Mouse (Mus musculus) heart, postnatal 0 days (tissue): ENCODE results near the gene Arhgap32. TPM values are rescaled to one million over a fixed set of nuclear protein-coding genes. Genes with fewer than 3 reads are reported as not detected.

Experiments
- ATAC-seq: fragments of 200-750 bp; cut with Nextera tagmentation; 2 replicates; pipeline ENCODE4 v1.8.0; 2017; ENCODE audit warnings: low read depth, moderate number of reproducible peaks, moderate library complexity; ENCODE audit not compliant: insufficient read depth
- DNase-seq: peaks from one replicate; pipeline ENCODE4 v3.0.0-alpha.2; 2016; ENCODE audit warnings: low spot score
- H3K27ac ChIP-seq: fragments of 300-500 bp; sonication (generic); 2 replicates; pipeline ENCODE4 v1.5.1; 2014; ENCODE audit warnings: low read depth, mild to moderate bottlenecking
- H3K27me3 ChIP-seq: fragments of 300-500 bp; sonication (generic); 2 replicates; pipeline ENCODE4 v1.6.1; 2014; ENCODE audit warnings: low read length, mixed read lengths; ENCODE audit not compliant: control insufficient read depth, insufficient read depth
- H3K36me3 ChIP-seq: fragments of 300-500 bp; sonication (generic); replicated peaks from 2 replicates; pipeline ENCODE4 v1.6.1; 2014; ENCODE audit warnings: low read length, mixed read lengths; ENCODE audit not compliant: control insufficient read depth, insufficient read depth
- H3K4me1 ChIP-seq: fragments of 300-500 bp; sonication (generic); 2 replicates; pipeline ENCODE4 v1.6.1; 2014; ENCODE audit warnings: antibody characterized with exemption; ENCODE audit not compliant: control insufficient read depth, insufficient read depth
- H3K4me2 ChIP-seq: fragments of 300-500 bp; sonication (generic); 2 replicates; pipeline ENCODE4 v1.6.1; 2014; ENCODE audit warnings: low read depth, mild to moderate bottlenecking, low read length, moderate library complexity
- H3K4me3 ChIP-seq: fragments of 300-500 bp; sonication (generic); 2 replicates; pipeline ENCODE4 v1.5.1; 2014; ENCODE audit warnings: low read depth, low read length
- H3K9ac ChIP-seq: fragments of 300-500 bp; sonication (generic); replicated peaks from 2 replicates; pipeline ENCODE4 v1.6.1; 2014; ENCODE audit warnings: low read depth, low read length, mixed read lengths
- H3K9me3 ChIP-seq: fragments of 300-500 bp; sonication (generic); replicated peaks from 2 replicates; pipeline ENCODE4 v1.6.1; 2016; ENCODE audit warnings: low read length; ENCODE audit not compliant: control insufficient read depth
- CTCF ChIP-seq: IDR thresholded peaks from 2 replicates; pipeline ENCODE4 v1.5.1; 2016; ENCODE audit warnings: antibody characterized with exemption, control low read depth, low read depth
- EP300 ChIP-seq: IDR thresholded peaks from 2 replicates; pipeline ENCODE4 v1.6.1; 2016; ENCODE audit warnings: antibody characterized with exemption, low read depth
- WGBS: fragments of 180-500 bp; shearing (Covaris S2); extraction: QIAGEN DNeasy Blood & Tissue Kit; methylation state at CpG from one replicate; pipeline ENCODE4 v1.1.7; 2014; 5-methylcytosine and 5-hydroxymethylcytosine counted together
- polyA plus RNA-seq: library from polyadenylated mRNA; unstranded; fragments of >200 nt; fragmentation: Nextera tagmentation; extraction: Ambion mirVana; gene quantifications from 2 replicates; pipeline ENCODE4 v1.2.1, GENCODE M21; 2015
- total RNA-seq: library from RNA; depleted of rRNA; stranded (reverse); fragments of >200 nt; gene quantifications from 2 replicates; pipeline ENCODE4 v1.2.3, GENCODE M21; 2014; ENCODE audit warnings: low replicate concordance

The Arhgap32 gene
- total and polyA plus RNA-seq, 2 experiments from 2014 or later = 1.8 to 9.0 TPM

GRCm38 (mm10) chr9:32219400-32219799 is 103.5 kb downstream of the Arhgap32 start:
- H3K4me1 ChIP-seq = peaks cover 16% of the 10 kb centered on the region
- no peak overlapping the region for H3K9ac ChIP-seq
- TF ChIP-seq CTCF (no peak), EP300 (no peak)
- peak overlapping the region; percentile 31; the same call in 1 of the 2 replicates for H3K4me2 ChIP-seq
- H3K4me3 ChIP-seq = no peak overlapping the region
- peak; percentile 44 for DNase-seq
- no peaks in the 10 kb centered on the region for H3K27me3 ChIP-seq
- no peak overlapping the region for H3K27ac ChIP-seq
- 49% methylated on average over 4 of the region's 4 CpGs for WGBS
- no peaks in the 10 kb centered on the region for H3K36me3 ChIP-seq
- ATAC-seq = peak; percentile 58
- H3K9me3 ChIP-seq = no peaks in the 10 kb centered on the region

- no peak for TF ChIP-seq CTCF
- TF ChIP-seq EP300 = no peak
- H3K27ac ChIP-seq = no peak overlapping the region
- H3K4me2 ChIP-seq = no peak overlapping the region
- H3K9ac ChIP-seq = no peak overlapping the region
- no peaks in the 10 kb centered on the region for H3K36me3 ChIP-seq
- 62% methylated on average over 4 of the region's 4 CpGs for WGBS
- H3K27me3 ChIP-seq = no peaks in the 10 kb centered on the region
- ATAC-seq (no peak), DNase-seq (no peak)
- H3K9me3 ChIP-seq = no peaks in the 10 kb centered on the region
- peaks cover 22% of the 10 kb centered on the region for H3K4me1 ChIP-seq
- H3K4me3 ChIP-seq = no peak overlapping the region
Observed at GRCm38 (mm10) chr9:32222184-32222583, 106.2 kb downstream of the Arhgap32 start.

- peak overlapping the region; percentile 31 for H3K4me3 ChIP-seq
- peak; percentile 22; the same call in 1 of the 2 replicates for ATAC-seq
- peaks cover 29% of the 10 kb centered on the region for H3K4me1 ChIP-seq
Observed at GRCm38 (mm10) chr9:32223739-32224529, 108.0 kb downstream of the Arhgap32 start.

GRCm38 (mm10) chr9:32224937-32225336 is 109.0 kb downstream of the Arhgap32 start:
- peak overlapping the region; percentile 46 for H3K4me2 ChIP-seq
- WGBS = 27% methylated on average over 4 of the region's 4 CpGs
- no peak for DNase-seq
- H3K27ac ChIP-seq = peak overlapping the region; percentile 39
- peak overlapping the region; percentile 13 for H3K4me3 ChIP-seq
- H3K4me1 ChIP-seq = peaks cover 22% of the 10 kb centered on the region
- no peaks in the 10 kb centered on the region for H3K9me3 ChIP-seq
- no peak overlapping the region for H3K9ac ChIP-seq
- no peak; the same call in 1 of the 2 replicates for ATAC-seq
- H3K36me3 ChIP-seq = no peaks in the 10 kb centered on the region
- no peaks in the 10 kb centered on the region for H3K27me3 ChIP-seq
- TF ChIP-seq EP300 = no peak
- no peak for TF ChIP-seq CTCF

More at GRCm38 (mm10) chr9:32223739-32224529, 108.0 kb downstream of the Arhgap32 start:
- Histone ChIP-seq H3K4me2 (peak overlapping the region; percentile 46), H3K27ac (peak overlapping the region; percentile 74), H3K36me3 (no peaks in the 10 kb centered on the region), H3K27me3 (no peaks in the 10 kb centered on the region), H3K9me3 (no peaks in the 10 kb centered on the region), H3K9ac (0 out of 2 replicates have a peak overlapping the region, but pooled peaks have one; percentile 28)
- peak; percentile 27 for DNase-seq
- WGBS = 41% methylated on average over 5 of the region's 5 CpGs
- TF ChIP-seq CTCF = no peak
- no peak for TF ChIP-seq EP300

- no peak for TF ChIP-seq CTCF
- TF ChIP-seq EP300 = no peak
- peak overlapping the region; percentile 42; the same call in 1 of the 2 replicates for H3K4me2 ChIP-seq
- H3K27me3 ChIP-seq = no peaks in the 10 kb centered on the region
- H3K9ac ChIP-seq = no peak overlapping the region
- H3K4me3 ChIP-seq = no peak overlapping the region
- DNase-seq (no peak), ATAC-seq (no peak)
- no peaks in the 10 kb centered on the region for H3K9me3 ChIP-seq
- H3K36me3 ChIP-seq = no peaks in the 10 kb centered on the region
- no peak overlapping the region for H3K27ac ChIP-seq
- 29% methylated on average over 1 of the region's 1 CpGs for WGBS
- peaks cover 22% of the 10 kb centered on the region for H3K4me1 ChIP-seq
Observed at GRCm38 (mm10) chr9:32225584-32225983, 109.6 kb downstream of the Arhgap32 start.
